Mouse (Mus musculus) CD8-positive naive resting alpha-beta T cell, adult 57 days (primary cell): ENCODE measurements around the gene Vmn1r194. TPM values are rescaled to one million over a fixed set of nuclear protein-coding genes. Genes with fewer than 3 reads are reported as not detected.

Experiments
- total RNA-seq: library from RNA; stranded (reverse); gene quantifications from one replicate; pipeline ENCODE4 v1.2.4, GENCODE M21; 2023

The Vmn1r194 gene
- not detected for total RNA-seq

GRCm38 (mm10) chr13:22243915-22244314 lies at the start of gene Vmn1r194:
TSS of gene Vmn1r194 (plus strand) at chr13:22244215.

DNA sequence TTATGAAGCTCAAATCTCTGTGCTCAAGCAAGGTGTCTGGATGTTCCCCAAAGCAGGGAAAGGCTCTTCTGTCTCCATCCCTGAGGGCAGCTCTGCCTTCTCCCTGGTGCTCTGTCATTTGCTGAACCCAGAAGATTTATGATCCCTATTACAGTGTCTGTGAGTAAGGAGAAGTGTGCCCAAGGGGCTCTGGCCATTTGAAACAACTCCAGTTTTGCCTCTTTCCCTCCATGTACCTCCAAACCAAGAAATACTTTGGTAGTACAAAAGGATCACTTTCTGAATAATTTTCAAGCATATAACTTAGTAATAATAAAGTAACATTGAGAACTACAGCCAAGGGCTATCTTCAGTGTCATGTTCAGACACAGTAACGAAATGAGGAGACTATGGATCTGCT lies 21.0 kb upstream of the Vmn1r194 start, which contains the start of gene Vmn1r193:
TSS of gene Vmn1r193 (minus strand) at position 101 of the 400 bp plus-strand sequence.

GRCm38 (mm10) chr13:22270222-22270621 lies 26.2 kb downstream of the Vmn1r194 start, which contains the start of gene Vmn1r195:
TSS of gene Vmn1r195 (plus strand) at chr13:22270522.

GRCm38 (mm10) chr13:22289620-22290019 lies 45.6 kb downstream of the Vmn1r194 start, which contains the start of gene Vmn1r196:
TSS of gene Vmn1r196 (plus strand) at chr13:22289920.

Other genes starting within 250 kb of the Vmn1r194 start
- gene Prss16, start 234.5 kb upstream of the Vmn1r194 start, total RNA-seq, result 0.28 TPM
- 27.1 TPM for gene Hist1h2ah, start 208.6 kb upstream of the Vmn1r194 start, total RNA-seq
- gene Hist1h2bk, start 208.3 kb upstream of the Vmn1r194 start, total RNA-seq, result 16.4 TPM
- gene Hist1h4i, start 202.9 kb upstream of the Vmn1r194 start, total RNA-seq, result 83.9 TPM
- 11.8 TPM for gene Hist1h2ag, start 201.3 kb upstream of the Vmn1r194 start, total RNA-seq
- gene Hist1h2bj, start 201.0 kb upstream of the Vmn1r194 start, total RNA-seq, result 14.2 TPM
- gene Vmn1r188, start 159.8 kb upstream of the Vmn1r194 start, total RNA-seq, result not detected
- gene Vmn1r189, start 138.4 kb upstream of the Vmn1r194 start, total RNA-seq, result not detected
- gene Vmn1r191, start 60.2 kb upstream of the Vmn1r194 start, total RNA-seq, result not detected
- gene Vmn1r192, start 53.1 kb upstream of the Vmn1r194 start, total RNA-seq, result not detected
- not detected for gene Vmn1r193, start 21.1 kb upstream of the Vmn1r194 start, total RNA-seq
- gene Vmn1r195, start 26.3 kb downstream of the Vmn1r194 start, total RNA-seq, result not detected
- gene Vmn1r196, start 45.7 kb downstream of the Vmn1r194 start, total RNA-seq, result not detected
- gene Vmn1r197, start 80.4 kb downstream of the Vmn1r194 start, total RNA-seq, result not detected
- gene Vmn1r198, start 106.1 kb downstream of the Vmn1r194 start, total RNA-seq, result not detected
- not detected for gene Vmn1r199, start 135.6 kb downstream of the Vmn1r194 start, total RNA-seq
- gene Vmn1r200, start 146.2 kb downstream of the Vmn1r194 start, total RNA-seq, result not detected
- gene Vmn1r201, start 227.7 kb downstream of the Vmn1r194 start, total RNA-seq, result not detected